Mouse (Mus musculus) heart, embryonic 10.5 days (tissue): Measurements from ENCODE around the gene Nemp2. TPM values are rescaled to one million over a fixed set of nuclear protein-coding genes. Genes with fewer than 3 reads are reported as not detected.
"Not testable (repeated sequence)": the region's sequence is repeated elsewhere in the genome, so short reads cannot be mapped to it uniquely, and the experiment has no call there.

ENCODE experiments used
- DNase-seq: peaks from one replicate; pipeline ENCODE4 v3.0.0-alpha.2; 2017; ENCODE audit warnings: low spot score
- H3K27ac ChIP-seq: fragments of 300-500 bp; sonication (generic); 2 replicates; pipeline ENCODE4 v1.5.1; 2016; ENCODE audit warnings: mild to moderate bottlenecking
- H3K27me3 ChIP-seq: fragments of 300-500 bp; sonication (generic); 2 replicates; pipeline ENCODE4 v1.6.1; 2016; ENCODE audit warnings: mild to moderate bottlenecking; ENCODE audit not compliant: poor library complexity, insufficient read depth, severe bottlenecking
- H3K36me3 ChIP-seq: fragments of 300-500 bp; sonication (generic); 2 replicates; pipeline ENCODE4 v1.6.1; 2016; ENCODE audit warnings: mild to moderate bottlenecking, moderate library complexity
- H3K4me1 ChIP-seq: fragments of 300-500 bp; sonication (generic); 2 replicates; pipeline ENCODE4 v1.6.1; 2016; ENCODE audit warnings: mild to moderate bottlenecking
- H3K4me3 ChIP-seq: fragments of 300-500 bp; sonication (generic); 2 replicates; pipeline ENCODE4 v1.5.1; 2016; ENCODE audit warnings: mild to moderate bottlenecking, moderate library complexity
- H3K9me3 ChIP-seq: fragments of 300-500 bp; sonication (generic); 2 replicates; pipeline ENCODE4 v1.6.1; 2016; ENCODE audit warnings: mild to moderate bottlenecking, moderate library complexity
- WGBS: fragments of 180-500 bp; shearing (Covaris S2); methylation state at CpG from one replicate; pipeline ENCODE4 v1.1.7; 2016; 5-methylcytosine and 5-hydroxymethylcytosine counted together
- polyA plus RNA-seq: library from polyadenylated mRNA; unstranded; fragments of >200 nt; fragmentation: Nextera tagmentation; extraction: Ambion mirVana; gene quantifications from 2 replicates; pipeline ENCODE4 v1.2.1, GENCODE M21; 2016

Nemp2 gene
- polyA plus RNA-seq, 1 experiment from 2014 or later: 6.6 TPM

DNA sequence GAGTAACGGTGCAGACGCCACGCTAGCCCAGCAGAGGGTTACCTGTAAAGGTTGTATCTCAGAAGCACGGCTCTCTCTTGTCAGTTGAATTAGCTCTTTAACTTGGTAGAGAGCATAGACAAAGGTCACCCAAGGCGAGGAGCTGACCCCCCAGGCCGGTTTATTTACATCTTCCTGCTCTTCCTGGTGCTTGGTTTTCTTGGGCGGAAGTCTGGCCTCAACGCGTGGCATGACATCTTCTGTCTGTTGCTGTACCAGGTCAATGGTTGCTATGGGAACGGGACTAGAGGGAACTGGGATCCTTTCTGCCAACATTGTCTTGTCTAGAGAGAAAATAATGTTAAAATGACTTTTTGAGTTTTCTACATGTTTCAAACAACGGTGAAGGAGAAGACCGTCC lies 30.3 kb downstream of the Nemp2 start:
- DNase-seq: no peak
- Histone ChIP-seq H3K4me3 (no peak overlapping the region), H3K36me3 (no peaks in the 10 kb centered on the region), H3K27ac (no peak overlapping the region), H3K27me3 (no peaks in the 10 kb centered on the region), H3K4me1 (no peaks in the 10 kb centered on the region), H3K9me3 (no peaks in the 10 kb centered on the region)
- 86% methylated on average over 12 of the region's 12 CpGs for WGBS

- H3K4me1 ChIP-seq: no peaks in the 10 kb centered on the region
- no peak overlapping the region for H3K27ac ChIP-seq
- WGBS: 89% methylated on average over 7 of the region's 7 CpGs
- no peaks in the 10 kb centered on the region for H3K27me3 ChIP-seq
- no peaks in the 10 kb centered on the region for H3K36me3 ChIP-seq
- no peaks in the 10 kb centered on the region for H3K9me3 ChIP-seq
- no peak for DNase-seq
- H3K4me3 ChIP-seq: no peak overlapping the region
These were observed 32.7 kb downstream of the Nemp2 start for GRCm38 (mm10) chr1:52663228-52663627.

- Histone ChIP-seq H3K4me1 (0 out of 2 replicates have a peak, but pooled peaks cover 6% of the 10 kb centered on the region), H3K9me3 (no peaks in the 10 kb centered on the region), H3K4me3 (no peak overlapping the region), H3K27ac (peak overlapping the region; percentile 47; the same call in 1 of the 2 replicates), H3K36me3 (no peaks in the 10 kb centered on the region), H3K27me3 (no peaks in the 10 kb centered on the region)
- WGBS: 49% methylated on average over 7 of the region's 7 CpGs
- DNase-seq: no peak
These were observed 38.3 kb downstream of the Nemp2 start for GRCm38 (mm10) chr1:52668743-52669323.

DNA sequence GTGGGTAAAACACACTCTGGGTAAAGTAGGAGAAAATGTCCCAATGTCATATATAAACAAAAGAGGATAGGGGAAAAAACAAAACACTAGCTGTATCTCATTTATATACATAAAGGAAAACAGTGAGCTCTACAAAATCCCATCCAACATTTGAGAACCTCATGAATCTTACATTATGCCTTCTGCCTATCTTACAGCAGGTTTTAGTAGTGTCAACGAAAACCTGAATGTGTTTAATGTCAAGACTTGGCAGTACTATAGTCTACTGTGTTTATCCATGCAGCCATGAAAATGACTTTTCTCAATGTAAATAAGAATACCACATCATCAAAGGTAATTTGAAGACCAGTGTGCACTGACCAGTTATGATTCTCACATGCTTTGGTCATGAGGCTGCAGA lies 39.4 kb downstream of the Nemp2 start:
- Histone ChIP-seq H3K27ac (no peak overlapping the region), H3K9me3 (no peaks in the 10 kb centered on the region), H3K4me1 (0 out of 2 replicates have a peak, but pooled peaks cover 6% of the 10 kb centered on the region), H3K36me3 (no peaks in the 10 kb centered on the region), H3K27me3 (no peaks in the 10 kb centered on the region), H3K4me3 (no peak overlapping the region)
- 91% methylated on average over 1 of the region's 1 CpGs for WGBS
- no peak for DNase-seq

GRCm38 (mm10) chr1:52675561-52676551 lies 45.4 kb downstream of the Nemp2 start:
- Histone ChIP-seq H3K36me3 (no peaks in the 10 kb centered on the region), H3K27me3 (no peaks in the 10 kb centered on the region), H3K27ac (peak overlapping the region; percentile 75; the same call in 1 of the 2 replicates), H3K4me1 (0 out of 2 replicates have a peak, but pooled peaks cover 8% of the 10 kb centered on the region), H3K9me3 (no peaks in the 10 kb centered on the region), H3K4me3 (no peak overlapping the region)
- WGBS: 62% methylated on average over 7 of the region's 7 CpGs
- no peak for DNase-seq

DNA sequence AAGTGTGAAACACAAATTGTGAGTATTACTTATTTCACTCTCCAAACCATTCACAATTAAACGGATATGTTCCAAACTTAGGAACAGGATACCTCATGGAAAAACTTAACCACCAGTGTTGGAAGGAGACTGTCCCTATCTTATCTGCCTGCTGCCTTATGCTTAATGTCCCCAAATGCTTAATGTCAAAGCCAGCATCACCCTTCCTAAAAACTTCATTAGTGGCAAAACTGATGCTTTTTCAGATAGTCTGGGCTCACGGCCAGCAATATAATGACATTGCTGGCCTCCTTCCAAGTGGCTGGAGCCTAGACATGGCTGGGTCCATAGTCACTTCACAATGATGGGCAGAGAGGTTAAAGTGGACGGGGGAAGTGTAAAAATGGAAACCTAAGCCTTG lies 46.1 kb downstream of the Nemp2 start:
- 34% methylated on average over 3 of the region's 3 CpGs for WGBS
- no peak for DNase-seq
- Histone ChIP-seq H3K27ac (peak overlapping the region; percentile 75; the same call in 1 of the 2 replicates), H3K27me3 (no peaks in the 10 kb centered on the region), H3K36me3 (no peaks in the 10 kb centered on the region), H3K4me1 (0 out of 2 replicates have a peak, but pooled peaks cover 8% of the 10 kb centered on the region), H3K9me3 (no peaks in the 10 kb centered on the region), H3K4me3 (no peak overlapping the region)

DNA sequence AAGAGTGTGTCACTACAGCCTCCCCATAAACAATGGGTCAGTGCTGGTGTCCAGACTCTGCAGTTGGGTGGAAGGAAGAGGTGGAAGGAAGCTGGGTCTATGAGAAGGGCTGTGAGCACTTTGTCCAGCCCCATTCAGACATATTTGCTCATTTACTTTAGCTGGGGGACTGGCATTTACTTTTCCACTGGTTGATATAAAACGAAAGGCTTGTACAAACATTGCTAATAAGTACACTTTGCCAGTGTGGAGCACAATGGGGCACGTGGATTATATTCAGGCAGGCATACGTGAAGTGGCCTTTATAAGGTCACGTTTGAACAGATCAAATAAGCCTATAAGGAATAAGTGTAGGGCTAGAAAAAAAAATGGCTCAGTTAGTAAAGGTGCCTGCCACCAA lies 53.0 kb downstream of the Nemp2 start:
- Histone ChIP-seq H3K27ac (no peak overlapping the region), H3K4me3 (no peak overlapping the region), H3K27me3 (no peaks in the 10 kb centered on the region), H3K4me1 (no peaks in the 10 kb centered on the region), H3K9me3 (no peaks in the 10 kb centered on the region), H3K36me3 (no peaks in the 10 kb centered on the region)
- no peak for DNase-seq
- 73% methylated on average over 4 of the region's 4 CpGs for WGBS

- H3K36me3 ChIP-seq: no peaks in the 10 kb centered on the region
- 89% methylated on average over 8 of the region's 8 CpGs for WGBS
- no peak overlapping the region for H3K4me3 ChIP-seq
- no peaks in the 10 kb centered on the region for H3K4me1 ChIP-seq
- H3K27me3 ChIP-seq: no peaks in the 10 kb centered on the region
- no peak overlapping the region for H3K27ac ChIP-seq
- H3K9me3 ChIP-seq: no peaks in the 10 kb centered on the region
- no peak for DNase-seq
These were observed 57.1 kb downstream of the Nemp2 start for GRCm38 (mm10) chr1:52687636-52688035.

- WGBS: 91% methylated on average over 13 of the region's 13 CpGs
- H3K4me1 ChIP-seq, H3K36me3 ChIP-seq, H3K4me3 ChIP-seq, DNase-seq, H3K27ac ChIP-seq, H3K27me3 ChIP-seq, H3K9me3 ChIP-seq: not testable (repeated sequence)
These were observed 64.0 kb downstream of the Nemp2 start for GRCm38 (mm10) chr1:52694456-52694855.

Other genes starting within 250 kb of the Nemp2 start
- 20.4 and 29.4 TPM in 2 replicates for gene Nab1, start 130.0 kb upstream of the Nemp2 start, polyA plus RNA-seq
- gene Mfsd6, start 96.8 kb downstream of the Nemp2 start, polyA plus RNA-seq: 2.0 and 2.2 TPM in 2 replicates
- 13.8 and 15.5 TPM in 2 replicates for gene Inpp1, start 187.0 kb downstream of the Nemp2 start, polyA plus RNA-seq
- 28.4 and 30.4 TPM in 2 replicates for gene Hibch, start 214.2 kb downstream of the Nemp2 start, polyA plus RNA-seq